Mouse (Mus musculus) forebrain, embryonic 15.5 days (tissue): ENCODE measurements around the gene Scp2. TPM values are rescaled to one million over a fixed set of nuclear protein-coding genes. Genes with fewer than 3 reads are reported as not detected.

Experiments
- ATAC-seq: fragments of 200-750 bp; cut with Nextera tagmentation; replicated peaks from 2 replicates; pipeline ENCODE4 v1.8.0; 2017; ENCODE audit warnings: mild to moderate bottlenecking, moderate TSS enrichment, moderate library complexity
- H3K27ac ChIP-seq: fragments of 300-500 bp; sonication (generic); replicated peaks from 2 replicates; pipeline ENCODE4 v1.5.1; 2015; ENCODE audit warnings: mild to moderate bottlenecking, inconsistent platforms
- H3K27me3 ChIP-seq: fragments of 300-500 bp; sonication (generic); 2 replicates; pipeline ENCODE4 v1.6.1; 2015; ENCODE audit warnings: inconsistent platforms
- H3K36me3 ChIP-seq: fragments of 300-500 bp; sonication (generic); 2 replicates; pipeline ENCODE4 v1.6.1; 2015; ENCODE audit warnings: mild to moderate bottlenecking, inconsistent platforms
- H3K4me1 ChIP-seq: fragments of 300-500 bp; sonication (generic); 2 replicates; pipeline ENCODE4 v1.6.1; 2015; ENCODE audit warnings: inconsistent platforms
- H3K4me2 ChIP-seq: fragments of 300-500 bp; sonication (generic); replicated peaks from 2 replicates; pipeline ENCODE4 v1.6.1; 2015; ENCODE audit warnings: mild to moderate bottlenecking, inconsistent platforms
- H3K4me3 ChIP-seq: fragments of 300-500 bp; sonication (generic); 2 replicates; pipeline ENCODE4 v1.5.1; 2015; ENCODE audit warnings: mild to moderate bottlenecking, inconsistent platforms
- H3K9ac ChIP-seq: fragments of 300-500 bp; sonication (generic); replicated peaks from 2 replicates; pipeline ENCODE4 v1.6.1; 2015; ENCODE audit warnings: mild to moderate bottlenecking, inconsistent platforms
- H3K9me3 ChIP-seq: fragments of 300-500 bp; sonication (generic); 2 replicates; pipeline ENCODE4 v1.6.1; 2016; ENCODE audit warnings: inconsistent platforms
- WGBS: fragments of 180-500 bp; shearing (Covaris S2); methylation state at CpG from one replicate; pipeline ENCODE4 v1.1.7; 2015; ENCODE audit warnings: mixed read lengths; 5-methylcytosine and 5-hydroxymethylcytosine counted together
- microRNA-seq: library from miRNA; unstranded; fragments of <30 nt; microRNA quantifications from one replicate; pipeline ENCODE4, GENCODE M21; 2016
- polyA plus RNA-seq: library from polyadenylated mRNA; unstranded; fragments of >200 nt; fragmentation: Nextera tagmentation; extraction: Ambion mirVana; gene quantifications from 2 replicates; pipeline ENCODE4 v1.2.1, GENCODE M21; 2015

The Scp2 gene
- polyA plus RNA-seq, 1 experiment from 2014 or later: 214 TPM

GRCm38 (mm10) chr4:107999380-107999779, 145.4 kb downstream of the Scp2 start:
- no peak overlapping the region for H3K9ac ChIP-seq

DNA sequence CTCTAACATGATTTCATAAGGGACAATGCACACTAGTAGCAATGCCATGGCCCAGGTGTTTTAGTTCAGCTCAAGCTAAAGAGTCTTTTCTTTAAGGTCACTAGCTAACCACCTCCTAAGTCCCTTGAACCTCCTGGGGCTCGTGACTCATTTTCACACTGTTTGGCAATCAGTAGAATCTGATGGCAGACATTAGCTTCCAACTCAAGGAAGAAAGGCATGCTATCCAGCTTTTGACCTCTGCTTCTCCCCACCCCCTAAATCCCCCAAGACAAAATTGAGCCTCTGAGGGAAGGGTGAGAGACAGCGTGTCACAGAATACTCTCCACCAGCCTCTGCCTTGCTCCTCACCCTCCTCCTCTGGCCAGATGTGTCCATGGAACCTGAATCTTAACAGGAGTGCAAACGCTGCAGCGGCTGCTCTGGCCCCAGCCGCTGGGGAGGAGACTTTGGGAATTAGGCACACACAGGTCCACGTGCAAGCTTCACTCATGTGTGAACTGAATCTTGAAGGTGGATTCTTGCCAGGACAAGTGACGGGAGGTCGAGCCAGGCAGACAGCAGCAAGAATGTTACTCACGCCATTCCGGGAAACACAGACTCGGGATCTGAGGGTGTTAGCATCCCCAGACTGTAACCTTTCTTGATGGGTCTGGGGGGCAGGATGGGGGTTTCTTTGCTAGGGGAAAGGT, 146.0 kb downstream of the Scp2 start:
- Histone ChIP-seq H3K36me3 (no peaks in the 10 kb centered on the region), H3K9me3 (no peaks in the 10 kb centered on the region), H3K4me1 (peaks cover 3% of the 10 kb centered on the region; the same call in 1 of the 2 replicates), H3K27ac (no peak overlapping the region), H3K27me3 (no peaks in the 10 kb centered on the region), H3K4me3 (no peak overlapping the region), H3K9ac (no peak overlapping the region), H3K4me2 (no peak overlapping the region)
- WGBS: 24% methylated on average over 11 of the region's 11 CpGs
- ATAC-seq: no peak

More at GRCm38 (mm10) chr4:107999380-107999779, 145.4 kb downstream of the Scp2 start:
- no peaks in the 10 kb centered on the region for H3K36me3 ChIP-seq
- H3K4me3 ChIP-seq: no peak overlapping the region
- H3K9me3 ChIP-seq: no peaks in the 10 kb centered on the region
- H3K27ac ChIP-seq: no peak overlapping the region
- peaks cover 3% of the 10 kb centered on the region; the same call in 1 of the 2 replicates for H3K4me1 ChIP-seq
- no peaks in the 10 kb centered on the region for H3K27me3 ChIP-seq
- H3K4me2 ChIP-seq: no peak overlapping the region
- 77% methylated on average over 1 of the region's 1 CpGs for WGBS
- ATAC-seq: no peak

DNA sequence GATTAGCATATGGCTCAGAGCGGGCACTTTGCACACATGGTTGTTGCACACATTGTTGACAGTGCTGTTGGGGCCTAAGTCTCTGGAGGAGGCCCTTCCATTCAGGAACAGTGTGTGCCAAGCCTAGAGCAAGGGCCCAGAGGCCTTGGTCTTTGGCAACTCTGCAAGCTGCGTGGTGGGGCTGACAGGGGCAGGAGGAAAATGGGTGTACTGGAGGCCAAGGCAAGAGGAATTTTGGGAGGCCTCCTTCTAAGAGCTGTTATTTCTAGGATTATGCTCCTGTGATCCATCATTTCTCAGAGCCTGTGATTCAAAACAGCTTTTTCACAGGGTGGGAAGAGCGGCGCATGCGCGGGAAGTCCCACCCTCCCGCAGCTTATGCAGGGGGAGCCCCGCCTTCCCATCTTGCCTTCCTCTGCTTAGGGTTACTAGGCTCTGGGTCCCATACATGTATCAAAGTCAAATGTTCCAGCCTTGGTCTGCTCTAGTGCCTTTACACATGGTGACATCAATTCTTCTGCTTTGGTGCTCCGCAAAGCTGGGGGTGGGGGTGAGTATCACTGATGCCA, 148.3 kb downstream of the Scp2 start:
- H3K9ac ChIP-seq: no peak overlapping the region
- WGBS: 89% methylated on average over 9 of the region's 9 CpGs

GRCm38 (mm10) chr4:107995727-107996126, 149.1 kb downstream of the Scp2 start:
- no peak for ATAC-seq
- Histone ChIP-seq H3K4me1 (peaks cover 3% of the 10 kb centered on the region; the same call in 1 of the 2 replicates), H3K27ac (no peak overlapping the region), H3K9ac (no peak overlapping the region), H3K36me3 (no peaks in the 10 kb centered on the region), H3K27me3 (no peaks in the 10 kb centered on the region), H3K9me3 (no peaks in the 10 kb centered on the region), H3K4me2 (no peak overlapping the region), H3K4me3 (no peak overlapping the region)
- 72% methylated on average over 6 of the region's 6 CpGs for WGBS

More for the DNA sequence above, 148.3 kb downstream of the Scp2 start:
- Histone ChIP-seq H3K36me3 (no peaks in the 10 kb centered on the region), H3K27me3 (no peaks in the 10 kb centered on the region), H3K4me2 (no peak overlapping the region), H3K4me3 (no peak overlapping the region), H3K27ac (no peak overlapping the region), H3K4me1 (peaks cover 3% of the 10 kb centered on the region; the same call in 1 of the 2 replicates), H3K9me3 (no peaks in the 10 kb centered on the region)
- no peak for ATAC-seq

DNA sequence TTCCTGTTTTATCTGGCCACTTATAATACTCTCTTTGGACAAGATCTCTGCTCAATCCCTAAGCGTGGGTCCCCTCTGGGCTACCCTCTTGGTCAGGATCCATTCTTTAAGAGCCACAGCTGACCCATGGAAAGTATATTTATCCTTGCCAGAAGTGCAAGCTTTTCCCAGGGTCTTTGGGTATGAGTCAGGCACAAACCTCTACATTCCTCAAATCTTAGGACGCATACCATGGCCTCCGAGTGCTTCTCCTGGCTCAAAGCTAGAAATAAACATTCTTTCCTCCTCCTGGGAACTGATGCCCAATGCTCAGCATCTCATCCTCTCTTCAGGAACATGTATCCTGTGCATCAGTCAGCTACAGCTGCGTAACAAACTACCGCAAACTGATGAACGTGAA, 149.8 kb downstream of the Scp2 start:
- Histone ChIP-seq H3K4me1 (peaks cover 3% of the 10 kb centered on the region; the same call in 1 of the 2 replicates), H3K4me2 (no peak overlapping the region), H3K4me3 (no peak overlapping the region), H3K9me3 (no peaks in the 10 kb centered on the region), H3K9ac (no peak overlapping the region), H3K36me3 (no peaks in the 10 kb centered on the region), H3K27ac (no peak overlapping the region), H3K27me3 (no peaks in the 10 kb centered on the region)
- 94% methylated on average over 6 of the region's 6 CpGs for WGBS
- no peak for ATAC-seq

Small RNA genes lying within 50 kb of the gene (microRNA-seq; reads per million reads assigned to microRNA genes)
- not detected for gene Mir6397

Other genes with a start within 250 kb of the Scp2 start
- gene Cpt2, start 221.4 kb downstream of the Scp2 start, polyA plus RNA-seq: 13.2 and 13.7 TPM in 2 replicates
- gene Slc1a7, start 176.7 kb downstream of the Scp2 start, polyA plus RNA-seq: 0.05 TPM in 1 of 2 replicates, not detected in the other
- 0.14 and 0.33 TPM in 2 replicates for gene Podn, start 48.6 kb downstream of the Scp2 start, polyA plus RNA-seq
- 10.0 and 10.4 TPM in 2 replicates for gene Echdc2, start 20.4 kb upstream of the Scp2 start, polyA plus RNA-seq
- not detected in 2 replicates for gene Zyg11a, start 73.0 kb upstream of the Scp2 start, polyA plus RNA-seq
- 31.0 and 32.8 TPM in 2 replicates for gene Zyg11b, start 156.1 kb upstream of the Scp2 start, polyA plus RNA-seq
- gene Coa7, start 183.1 kb upstream of the Scp2 start, polyA plus RNA-seq: 47.1 and 48.9 TPM in 2 replicates
- 0.79 and 1.7 TPM in 2 replicates for gene Shisal2a, start 238.4 kb upstream of the Scp2 start, polyA plus RNA-seq